Mouse (Mus musculus) c-Kit-positive CD71-positive TER-119-negative erythroid progenitor cells, embryonic 14.5 days (primary cell): ENCODE results near the gene Pogz.
"Not testable (repeated sequence)": the region's sequence is repeated elsewhere in the genome, so short reads cannot be mapped to it uniquely, and the experiment has no call there.

ENCODE experiments used
- DNase-seq: peaks from one replicate; pipeline ENCODE4 v3.0.0-alpha.2; 2013; ENCODE audit warnings: low read depth

The Pogz gene

GRCm38 (mm10) chr3:94832701-94833100 lies 4.7 kb upstream of the Pogz start:
- no peak for DNase-seq

GRCm38 (mm10) chr3:94833358-94833757 lies 4.0 kb upstream of the Pogz start:
- no peak for DNase-seq

DNA sequence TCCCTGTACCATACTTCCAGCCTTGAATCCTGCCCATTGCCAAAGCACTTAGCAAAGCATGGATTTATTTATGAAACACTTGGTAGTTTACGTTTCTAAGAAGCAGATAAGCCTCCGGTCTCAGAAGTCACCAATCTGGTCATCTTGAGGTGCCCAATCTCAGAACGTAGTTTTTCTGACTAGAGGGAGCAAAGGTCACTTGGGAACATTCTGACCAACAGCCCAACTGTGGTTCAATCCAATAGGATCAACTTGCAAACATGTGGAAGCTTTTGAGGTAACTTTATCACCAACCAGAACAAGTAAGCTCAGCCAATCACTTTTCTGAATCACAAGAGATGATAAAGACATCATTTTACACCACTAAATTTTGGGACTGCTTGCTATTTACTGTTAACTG lies 2.0 kb upstream of the Pogz start:
- no peak for DNase-seq

DNA sequence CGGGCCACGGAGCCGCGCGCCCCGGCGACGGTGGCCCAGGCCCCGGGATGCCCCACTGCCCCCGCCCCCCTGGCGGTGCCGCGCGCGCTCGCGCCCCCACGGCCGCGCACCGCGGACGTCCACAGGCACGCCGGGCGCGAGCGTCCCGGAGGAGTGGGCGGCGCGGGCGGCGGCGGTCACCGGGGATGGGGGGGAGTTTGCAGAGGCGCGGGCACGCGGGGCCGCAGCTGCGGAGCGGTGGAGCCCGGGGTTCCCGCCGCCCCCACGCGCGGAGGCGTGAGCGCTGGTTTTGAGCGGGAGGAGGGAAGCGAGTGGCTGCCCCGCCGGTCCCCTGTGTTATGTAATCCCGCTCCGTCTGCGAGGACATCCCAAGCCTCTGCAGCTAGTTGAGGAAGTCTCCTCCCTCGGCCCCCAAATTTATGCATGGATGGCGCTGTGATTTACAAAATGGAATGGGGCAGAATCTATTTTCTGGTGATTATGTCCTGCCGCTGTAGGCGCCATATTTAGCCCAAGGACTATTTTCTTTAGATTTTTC lies 661 bp downstream of the Pogz start:
- peak; percentile 43 for DNase-seq

GRCm38 (mm10) chr3:94838631-94839030 lies 1.3 kb downstream of the Pogz start:
- DNase-seq = no peak

- no peak for DNase-seq
Measured at GRCm38 (mm10) chr3:94839101-94839500, 1.7 kb downstream of the Pogz start.

DNA sequence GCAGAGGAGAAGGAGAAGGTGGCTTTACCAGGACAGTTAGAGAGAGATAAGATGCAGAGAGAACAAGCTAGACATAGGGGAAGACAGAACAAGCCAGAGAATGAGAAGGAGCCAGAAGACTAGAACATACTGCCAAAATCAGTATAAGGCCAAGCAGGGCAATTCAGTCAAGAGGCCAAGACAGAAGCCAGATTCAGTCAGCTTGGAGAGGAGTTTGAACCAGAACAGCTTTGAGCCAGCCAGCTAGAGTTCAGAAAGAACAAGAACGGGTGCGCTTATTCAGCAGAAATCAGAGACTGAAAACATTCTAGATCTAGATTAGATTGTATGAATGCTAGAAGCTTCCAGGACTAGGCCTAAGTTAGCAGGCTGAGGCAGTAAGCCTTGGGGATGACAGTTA lies 10.0 kb downstream of the Pogz start:
- no peak for DNase-seq

DNA sequence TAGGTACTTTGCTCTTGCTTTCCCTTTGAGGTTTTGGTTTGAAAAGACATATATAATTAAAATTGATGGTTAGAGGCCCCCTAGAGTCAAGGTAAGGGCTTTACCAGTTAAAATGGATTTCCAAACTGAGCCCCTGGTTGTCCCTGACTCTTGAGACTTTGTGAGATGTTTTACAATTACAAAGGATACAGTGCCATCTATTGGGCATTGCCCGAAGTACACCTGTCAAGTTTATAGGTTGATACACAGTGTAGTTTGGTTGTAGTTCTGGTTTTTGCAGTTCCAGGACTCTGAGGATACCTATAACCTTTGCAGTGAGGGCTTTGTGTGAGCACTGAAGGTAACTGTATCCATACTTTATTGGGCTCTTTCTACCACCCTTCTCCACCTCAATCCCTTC lies 12.0 kb downstream of the Pogz start:
- peak; percentile 48 for DNase-seq

GRCm38 (mm10) chr3:94851731-94852130 lies 14.4 kb downstream of the Pogz start:
- DNase-seq = no peak

DNA sequence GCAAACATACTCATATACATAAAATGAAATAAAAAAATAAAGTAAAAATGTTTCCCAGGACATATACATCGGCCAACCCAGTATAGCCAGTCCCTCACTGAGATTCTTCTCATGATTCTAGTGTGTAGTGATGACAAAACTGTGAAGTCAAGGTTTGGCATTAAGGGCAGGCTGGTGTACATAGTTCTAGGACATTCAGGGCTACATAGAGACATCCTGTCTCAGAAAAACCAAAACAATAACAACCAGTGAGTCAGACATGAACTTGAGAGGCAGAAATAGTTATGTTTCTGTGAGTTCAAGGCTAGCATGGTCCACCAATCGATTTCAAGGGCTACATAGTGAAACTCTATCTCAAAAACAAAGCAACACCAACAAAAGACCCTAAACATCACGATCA lies 14.8 kb downstream of the Pogz start:
- DNase-seq = no peak

DNA sequence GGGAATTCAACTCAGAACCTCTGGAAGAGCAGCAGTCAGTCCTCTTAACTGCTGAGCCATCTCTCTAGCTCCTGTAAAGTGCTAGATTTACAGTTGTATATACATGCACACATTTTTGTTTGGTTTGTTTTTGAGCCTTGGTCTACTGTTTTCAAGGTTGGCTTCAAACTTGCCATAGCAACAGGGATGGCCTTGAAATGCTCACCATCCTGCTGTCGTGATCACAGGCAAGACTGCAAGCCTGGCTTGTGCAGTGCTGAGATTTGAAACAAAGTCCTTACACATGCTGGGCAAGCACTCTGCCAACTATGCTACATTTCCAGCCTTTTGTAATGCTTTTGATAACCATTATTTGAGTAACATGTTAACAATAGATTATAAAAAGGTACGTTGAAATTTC lies 22.1 kb downstream of the Pogz start:
- DNase-seq = no peak

GRCm38 (mm10) chr3:94869011-94869410 lies 31.6 kb downstream of the Pogz start:
- no peak for DNase-seq

DNA sequence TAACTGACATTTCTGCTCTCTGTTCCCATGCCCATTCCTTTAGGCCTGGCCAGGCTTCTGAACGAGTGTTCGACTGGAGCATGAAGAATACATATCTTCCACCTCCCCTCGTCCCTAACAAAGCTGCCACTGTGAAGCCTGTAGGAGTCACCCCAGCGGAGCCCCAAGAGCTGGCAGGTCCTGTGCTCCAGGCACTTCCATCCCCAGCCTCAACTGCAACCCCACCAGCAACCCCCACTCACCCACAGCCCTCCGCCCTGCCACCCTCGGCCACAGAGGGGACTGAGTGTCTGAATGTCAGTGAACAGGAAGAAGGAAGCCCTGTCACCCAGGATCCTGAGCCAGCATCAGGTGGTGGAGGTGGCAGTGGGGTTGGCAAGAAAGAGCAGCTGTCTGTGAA lies 41.3 kb downstream of the Pogz start:
- no peak for DNase-seq

DNA sequence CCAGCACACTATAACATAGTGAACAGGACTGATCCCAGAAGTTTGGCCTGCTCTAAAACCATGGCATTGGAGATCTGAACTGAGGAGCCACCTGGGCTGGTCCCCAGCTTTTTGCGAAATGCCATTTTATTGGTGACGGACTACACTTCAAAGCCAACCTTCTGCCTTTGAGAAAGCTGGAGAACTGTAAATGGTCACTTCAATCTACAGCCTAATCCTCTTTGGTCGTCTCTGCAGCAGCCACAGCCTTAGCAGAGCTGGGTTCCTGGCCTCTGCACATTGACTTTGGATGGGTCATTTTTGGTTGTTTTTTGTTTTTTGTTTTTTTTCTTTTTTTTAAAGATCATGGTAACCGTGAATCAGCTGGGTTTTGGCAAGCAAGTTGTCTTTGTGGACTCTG lies 44.5 kb downstream of the Pogz start:
- DNase-seq = no peak

DNA sequence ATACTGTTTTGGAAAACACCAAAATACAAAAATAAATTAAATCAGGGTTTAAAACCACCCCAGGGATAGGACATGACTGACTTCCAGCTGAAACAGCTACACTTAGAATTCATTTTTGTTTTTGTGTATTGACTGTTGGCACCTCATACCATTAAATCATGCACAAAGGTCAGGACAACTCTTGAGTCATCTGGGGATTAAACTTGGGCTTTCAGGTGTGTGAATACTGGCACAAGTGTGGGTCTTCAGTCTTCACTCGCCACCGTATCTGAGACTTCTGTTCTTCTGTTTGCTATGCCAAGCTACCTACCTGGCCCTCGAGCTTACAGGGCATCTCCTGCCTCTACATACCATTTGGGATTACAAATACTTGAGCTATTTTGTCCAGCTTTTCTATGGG lies 45.2 kb downstream of the Pogz start:
- no peak for DNase-seq

- peak; percentile 86 for DNase-seq
Measured at GRCm38 (mm10) chr3:94886316-94887224, 49.2 kb downstream of the Pogz start, which contains the start of gene Psmb4. TSS of gene Psmb4 (minus strand) at chr3:94886961.

GRCm38 (mm10) chr3:94888595-94888994 lies 51.2 kb downstream of the Pogz start:
- DNase-seq = peak; percentile 59

- DNase-seq = no peak
Measured at GRCm38 (mm10) chr3:94894076-94894475, 56.7 kb downstream of the Pogz start.

DNA sequence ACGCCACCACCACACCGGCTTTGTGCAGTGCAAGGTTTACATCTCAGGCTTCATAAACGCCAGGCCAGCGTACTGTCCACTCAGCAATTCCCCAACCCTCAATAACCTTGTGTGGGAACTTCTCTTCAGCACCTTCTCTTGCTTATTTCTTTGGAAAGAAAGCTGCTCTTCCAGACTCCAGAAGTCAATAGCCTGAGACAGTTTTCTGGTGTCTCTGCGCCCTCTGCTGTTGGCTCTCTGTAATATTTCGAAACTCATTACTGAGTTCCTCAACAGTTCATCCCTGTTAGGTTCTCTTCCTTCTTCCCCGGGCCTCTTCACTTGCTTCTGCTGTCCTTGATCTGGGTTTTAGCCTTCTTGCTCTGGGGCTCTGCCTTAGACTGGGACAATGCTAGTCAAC lies 65.4 kb downstream of the Pogz start:
- no peak for DNase-seq

DNA sequence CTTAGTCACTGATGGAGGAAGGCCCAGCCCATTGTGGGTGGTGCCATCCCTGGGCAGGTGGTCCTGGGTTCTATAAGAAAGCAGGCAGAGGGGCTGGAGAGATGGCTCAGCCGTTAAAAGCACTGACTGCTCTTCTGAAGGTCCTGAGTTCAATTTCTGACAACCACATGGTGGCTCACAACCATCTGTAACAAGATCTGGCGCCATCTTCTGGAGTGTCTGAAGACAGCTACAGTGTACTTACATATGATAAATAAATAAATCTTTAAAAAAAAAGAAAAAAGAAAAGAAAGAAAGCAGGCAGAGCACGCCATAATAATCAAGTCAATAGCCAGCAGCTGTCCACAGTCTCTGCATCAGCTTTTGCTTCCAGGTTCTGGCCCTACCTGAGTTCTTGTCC lies 67.4 kb downstream of the Pogz start:
- DNase-seq = not testable (repeated sequence)

DNA sequence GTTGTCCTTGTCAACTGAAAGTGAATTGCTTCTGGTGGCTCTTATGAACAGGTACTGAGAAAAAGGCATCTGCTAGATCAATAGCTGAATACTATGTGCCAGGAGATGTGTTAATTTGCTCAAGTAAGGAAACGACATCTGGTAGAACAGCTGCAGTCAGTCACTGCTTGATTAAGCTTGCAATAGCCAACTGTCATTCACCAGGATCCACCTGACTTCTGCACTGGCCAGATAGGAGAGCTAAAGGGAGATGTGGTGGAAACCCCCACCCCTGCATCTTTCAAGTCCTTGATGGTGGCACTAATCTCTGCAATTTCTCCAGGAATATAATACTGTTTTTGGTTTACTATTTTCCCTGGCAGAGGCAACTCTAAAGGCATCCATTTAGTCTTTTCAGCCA lies 69.1 kb downstream of the Pogz start:
- DNase-seq = peak; percentile 63

DNA sequence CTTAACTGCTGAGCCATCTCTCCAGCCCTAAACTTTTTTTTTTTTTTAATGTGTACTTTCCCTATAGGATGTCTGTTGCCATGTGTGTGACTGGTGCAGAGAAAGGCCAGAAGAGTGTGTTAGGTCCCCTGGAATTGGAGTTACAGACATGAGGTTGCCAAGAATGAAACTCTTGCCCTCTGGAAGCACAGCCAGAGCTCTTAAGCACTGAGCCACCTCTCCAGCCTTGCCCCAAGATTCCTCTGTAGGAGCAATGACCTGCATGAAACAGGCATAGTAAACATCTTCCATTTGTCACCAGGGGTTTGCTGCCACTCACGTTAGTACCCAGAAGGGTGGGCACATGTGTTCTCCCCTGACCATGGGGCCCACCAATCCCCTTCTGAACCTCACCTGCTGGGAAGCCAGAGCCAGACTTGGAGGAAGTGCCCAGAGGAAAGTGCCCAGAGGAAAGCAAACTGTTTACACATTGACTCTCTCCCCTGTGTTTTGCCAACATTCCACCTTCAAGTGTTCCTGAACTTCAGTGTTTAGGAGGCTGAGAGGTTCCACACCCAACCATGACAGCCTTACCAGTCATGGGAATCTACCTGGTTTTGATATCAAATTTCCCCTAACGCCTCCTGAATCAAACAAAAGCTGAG lies 73.8 kb downstream of the Pogz start:
- no peak for DNase-seq

- DNase-seq = no peak
Measured at GRCm38 (mm10) chr3:94913801-94914200, 76.4 kb downstream of the Pogz start.
